Mouse (Mus musculus) CH12.LX (cell line): ENCODE data around the gene Wfdc21. TPM values are rescaled to one million over a fixed set of nuclear protein-coding genes. Genes with fewer than 3 reads are reported as not detected.
A peak's percentile ranks its signal among the peaks of the same experiment; 100 is the strongest.

Experiments used
- DNase-seq: peaks from one replicate; pipeline ENCODE4 v3.0.0-alpha.2; 2013; ENCODE audit errors: extremely low read depth
- H3K27ac ChIP-seq: 2 replicates; pipeline ENCODE4 v1.5.1; 2012; ENCODE audit warnings: low read depth, mild to moderate bottlenecking, control low read depth, moderate library complexity; ENCODE audit not compliant: insufficient read depth
- H3K27me3 ChIP-seq: replicated peaks from 2 replicates; pipeline ENCODE3; 2012; ENCODE audit warnings: inconsistent platforms
- H3K36me3 ChIP-seq, 2 experiments: replicated peaks in 1 of 2; 2 replicates each; pipeline versions ENCODE3 to v1.6.1; 2012; ENCODE audit warnings: inconsistent platforms in 1 of 2, low read length in 1 of 2, mild to moderate bottlenecking in 1 of 2, mixed read lengths in 1 of 2, moderate library complexity in 1 of 2; ENCODE audit not compliant: control insufficient read depth in 1 of 2, insufficient read depth in 1 of 2
- H3K4me1 ChIP-seq, 2 experiments: 2 replicates each; pipeline ENCODE4 v1.6.1; 2012; ENCODE audit warnings: inconsistent platforms in 1 of 2, moderate library complexity in 1 of 2; ENCODE audit not compliant: insufficient read depth in 2 of 2, control insufficient read depth in 1 of 2
- H3K4me2 ChIP-seq: 2 replicates; pipeline ENCODE4 v1.6.1; 2012; ENCODE audit warnings: low read depth, mild to moderate bottlenecking, control low read depth; ENCODE audit not compliant: poor library complexity, insufficient read depth, severe bottlenecking
- H3K4me3 ChIP-seq, 3 experiments: fragments of 150-350 bp in 1 of 3; sonication (generic) in 1 of 3; replicated peaks in 1 of 3; 2 replicates each; pipeline versions ENCODE3 to v1.5.1; 2011 to 2012; ENCODE audit warnings: low read depth in 2 of 3, low read length in 2 of 3, mild to moderate bottlenecking in 2 of 3, moderate library complexity in 2 of 3, control low read depth in 1 of 3, improper control_type of control experiment in 1 of 3, inconsistent platforms in 1 of 3, mixed read lengths in 1 of 3; ENCODE audit not compliant: poor library complexity in 1 of 3
- H3K79me2 ChIP-seq: replicated peaks from 2 replicates; pipeline ENCODE4 v1.6.1; 2012; ENCODE audit warnings: mild to moderate bottlenecking, moderate library complexity; ENCODE audit not compliant: control insufficient read depth, poor library complexity, insufficient read depth, severe bottlenecking; ENCODE audit errors: extremely low read depth
- H3K9ac ChIP-seq: 2 replicates; pipeline ENCODE4 v1.6.1; 2012; ENCODE audit warnings: low read depth, mild to moderate bottlenecking, control low read depth, moderate library complexity; ENCODE audit not compliant: insufficient read depth
- H3K9me3 ChIP-seq: replicated peaks from 2 replicates; pipeline ENCODE3; 2012; ENCODE audit warnings: low read length, inconsistent platforms, mixed read lengths
- BHLHE40 ChIP-seq: IDR thresholded peaks from 2 replicates; pipeline ENCODE4 v1.6.1; 2011; ENCODE audit warnings: mild to moderate bottlenecking, low read depth, low read length, improper control_type of control experiment
- CHD1 ChIP-seq: IDR thresholded peaks from 2 replicates; pipeline ENCODE4 v1.6.1; 2012; ENCODE audit warnings: low read depth, low read length, improper control_type of control experiment, inconsistent platforms
- E2F4 ChIP-seq: IDR thresholded peaks from 2 replicates; pipeline ENCODE4 v1.6.1; 2011; ENCODE audit warnings: low read depth, low read length, improper control_type of control experiment; ENCODE audit not compliant: insufficient replicate concordance
- ELF1 ChIP-seq: IDR thresholded peaks from 2 replicates; pipeline ENCODE4 v1.6.1; 2014; ENCODE audit warnings: low read depth, mild to moderate bottlenecking, inconsistent platforms, low read length, improper control_type of control experiment
- EP300 ChIP-seq: IDR thresholded peaks from 2 replicates; pipeline ENCODE4 v1.6.1; 2011; ENCODE audit warnings: low read length, improper control_type of control experiment
- ETS1 ChIP-seq: conservative IDR thresholded peaks from 2 replicates; pipeline ENCODE4 v1.6.1; 2012; ENCODE audit warnings: low read depth, mild to moderate bottlenecking, inconsistent platforms, low read length, improper control_type of control experiment, moderate library complexity
- HCFC1 ChIP-seq: IDR thresholded peaks from 2 replicates; pipeline ENCODE4 v1.6.1; 2012; ENCODE audit warnings: low read depth, mild to moderate bottlenecking, inconsistent platforms, low read length, improper control_type of control experiment
- IRF4 ChIP-seq: IDR thresholded peaks from 2 replicates; pipeline ENCODE4 v1.6.1; 2014; ENCODE audit warnings: low read depth, mild to moderate bottlenecking, inconsistent platforms, low read length, improper control_type of control experiment
- JUN ChIP-seq: IDR thresholded peaks from 2 replicates; pipeline ENCODE4 v1.6.1; 2011; ENCODE audit warnings: low read depth, mild to moderate bottlenecking, low read length, improper control_type of control experiment, moderate library complexity; ENCODE audit not compliant: insufficient read depth
- JUND ChIP-seq: conservative IDR thresholded peaks from 2 replicates; pipeline ENCODE4 v1.6.1; 2011; ENCODE audit warnings: low read depth, low read length, improper control_type of control experiment
- MEF2A ChIP-seq: IDR thresholded peaks from 2 replicates; pipeline ENCODE4 v1.6.1; 2014; ENCODE audit warnings: low read depth, mild to moderate bottlenecking, inconsistent platforms, low read length, improper control_type of control experiment, borderline replicate concordance
- NELFE ChIP-seq: IDR thresholded peaks from 2 replicates; pipeline ENCODE4 v1.6.1; 2011; ENCODE audit warnings: low read depth, low read length, improper control_type of control experiment
- POLR2A ChIP-seq: IDR thresholded peaks from 2 replicates; pipeline ENCODE4 v1.6.1; 2011; ENCODE audit warnings: low read depth, mild to moderate bottlenecking, improper control_type of control experiment, low read length
- POLR2AphosphoS2 ChIP-seq: IDR thresholded peaks from 2 replicates; pipeline ENCODE4 v1.6.1; 2011; ENCODE audit warnings: low read depth, low read length, improper control_type of control experiment
- RAD21 ChIP-seq: IDR thresholded peaks from 2 replicates; pipeline ENCODE4 v1.6.1; 2011; ENCODE audit warnings: low read depth, mild to moderate bottlenecking, low read length, improper control_type of control experiment, moderate library complexity
- RCOR1 ChIP-seq: conservative IDR thresholded peaks from 2 replicates; pipeline ENCODE4 v1.6.1; 2012; ENCODE audit warnings: low read depth, mild to moderate bottlenecking, inconsistent platforms, low read length, improper control_type of control experiment
- SIN3A ChIP-seq: IDR thresholded peaks from 2 replicates; pipeline ENCODE4 v1.6.1; 2012; ENCODE audit warnings: low read length, improper control_type of control experiment, inconsistent platforms
- SMC3 ChIP-seq: IDR thresholded peaks from 2 replicates; pipeline ENCODE4 v1.6.1; 2011; ENCODE audit warnings: low read depth, low read length, improper control_type of control experiment
- TBP ChIP-seq: conservative IDR thresholded peaks from 2 replicates; pipeline ENCODE4 v1.6.1; 2011; ENCODE audit warnings: low read depth, low read length, improper control_type of control experiment
- TCF12 ChIP-seq: IDR thresholded peaks from 2 replicates; pipeline ENCODE4 v1.6.1; 2014; ENCODE audit warnings: low read depth, mild to moderate bottlenecking, inconsistent platforms, low read length, improper control_type of control experiment
- UBTF ChIP-seq: IDR thresholded peaks from 2 replicates; pipeline ENCODE4 v1.6.1; 2012; ENCODE audit warnings: low read depth, mild to moderate bottlenecking, inconsistent platforms, low read length, improper control_type of control experiment, moderate library complexity
- ZC3H11A ChIP-seq: IDR thresholded peaks from 2 replicates; pipeline ENCODE4 v1.6.1; 2012; ENCODE audit warnings: low read depth, mild to moderate bottlenecking, inconsistent platforms, low read length, improper control_type of control experiment
- ZMIZ1 ChIP-seq: IDR thresholded peaks from 2 replicates; pipeline ENCODE4 v1.6.1; 2012; ENCODE audit warnings: low read depth, mild to moderate bottlenecking, inconsistent platforms, low read length, improper control_type of control experiment
- dilution Hi-C: fragments of 300-500 bp; cut with MboI; formaldehyde crosslinking; loops from 2 replicates; pipeline ENCODE4 v1.14.3; 2020; ENCODE audit warnings: low sequenced_read_pairs; ENCODE audit not compliant: extremely low pct_unique_long_range_greater_than_20kb, extremely low pct_ligation_motif_present
- in situ Hi-C: fragments of 300-500 bp; cut with MboI; formaldehyde crosslinking; loops from 3 replicates; pipeline ENCODE4 v1.14.3; 2019; ENCODE audit warnings: low sequenced_read_pairs, low pct_ligation_motif_present, low pct_unique_long_range_greater_than_20kb, mixed read lengths
- polyA plus RNA-seq: library from polyadenylated mRNA; unstranded; fragments of >175 nt; gene quantifications from 2 replicates; pipeline ENCODE4 v1.2.1, GENCODE M21; 2012; ENCODE audit warnings: low read depth; ENCODE audit not compliant: insufficient read length
- total RNA-seq, 2 experiments: library from RNA; depleted of rRNA; stranded (reverse); fragments of 300-350 nt in 1 of 2; fragments of >200 nt in 1 of 2; gene quantifications; 2 replicates each; pipeline ENCODE4 v1.2.3; 2012 to 2014

Wfdc21 gene
- total and polyA plus RNA-seq, 3 experiments, result 1.6 to 14.7 (median 2.6) TPM

- in situ Hi-C loops, result loop anchor here (10.0 kb wide), 1 partner anchor 178 kb away; no protein-coding TSS in a partner anchor
- no peak overlapping the region for H3K27ac ChIP-seq
- DNase-seq, result no peak
- no peak overlapping the region for H3K9ac ChIP-seq
- H3K4me2 ChIP-seq, result no peak overlapping the region
- H3K4me3 ChIP-seq, result peak overlapping the region in 1 of 3 experiments; percentile 6
- H3K9me3 ChIP-seq, result no peaks in the 10 kb centered on the region
- dilution Hi-C loops, result no loop called here
- peaks cover 20% of the 10 kb centered on the region for H3K27me3 ChIP-seq
- TF ChIP-seq RAD21 (no peak), ELF1 (no peak), ZMIZ1 (no peak), HCFC1 (no peak), SIN3A (no peak), ETS1 (peak; percentile 62; the same call in 1 of the 2 replicates), BHLHE40 (peak; percentile 98), POLR2AphosphoS2 (no peak), JUND (no peak), E2F4 (no peak), TCF12 (no peak)
- H3K4me1 ChIP-seq, result peaks cover 41 to 76% of the 10 kb centered on the region in 2 experiments
- no peaks in the 10 kb centered on the region for H3K79me2 ChIP-seq
- no peaks in the 10 kb centered on the region for H3K36me3 ChIP-seq
Measured at GRCm38 (mm10) chr11:83742731-83743355, 3.9 kb upstream of the Wfdc21 start.

GRCm38 (mm10) chr11:83743525-83743924, 3.2 kb upstream of the Wfdc21 start:
- Histone ChIP-seq H3K4me3 (peak overlapping the region in 1 of 3 experiments; percentile 24), H3K36me3 (no peaks in the 10 kb centered on the region), H3K4me2 (peak overlapping the region; percentile 16; the same call in 1 of the 2 replicates), H3K4me1 (peaks cover 36 to 73% of the 10 kb centered on the region in 2 experiments), H3K9ac (no peak overlapping the region), H3K79me2 (no peaks in the 10 kb centered on the region), H3K27ac (no peak overlapping the region), H3K27me3 (peaks cover 24% of the 10 kb centered on the region), H3K9me3 (no peaks in the 10 kb centered on the region)
- in situ Hi-C loops, result loop anchor here (10.0 kb wide), 1 partner anchor 179 kb away; no protein-coding TSS in a partner anchor
- dilution Hi-C loops, result no loop called here
- peak; percentile 60 for DNase-seq
- TF ChIP-seq TCF12 (peak; percentile 52; the same call in 1 of the 2 replicates), POLR2A (no peak), ZC3H11A (no peak), EP300 (peak; percentile 79), SMC3 (no peak), MEF2A (peak; percentile 62; the same call in 1 of the 2 replicates), BHLHE40 (peak; percentile 58), CHD1 (no peak), JUND (peak; percentile 59; the same call in 1 of the 2 replicates), TBP (no peak), NELFE (no peak), JUN (peak; percentile 44; the same call in 1 of the 2 replicates), IRF4 (peak; percentile 90), UBTF (no peak), RCOR1 (no peak)
